Mouse (Mus musculus) c-Kit-negative CD71-positive TER-119-positive erythroid progenitor cells, embryonic 14.5 days (primary cell): ENCODE data around the gene Rpn2.

Source experiments
- DNase-seq: peaks from one replicate; pipeline ENCODE4 v3.0.0-alpha.2; 2013; ENCODE audit warnings: low read depth, low spot score

Rpn2 gene

DNA sequence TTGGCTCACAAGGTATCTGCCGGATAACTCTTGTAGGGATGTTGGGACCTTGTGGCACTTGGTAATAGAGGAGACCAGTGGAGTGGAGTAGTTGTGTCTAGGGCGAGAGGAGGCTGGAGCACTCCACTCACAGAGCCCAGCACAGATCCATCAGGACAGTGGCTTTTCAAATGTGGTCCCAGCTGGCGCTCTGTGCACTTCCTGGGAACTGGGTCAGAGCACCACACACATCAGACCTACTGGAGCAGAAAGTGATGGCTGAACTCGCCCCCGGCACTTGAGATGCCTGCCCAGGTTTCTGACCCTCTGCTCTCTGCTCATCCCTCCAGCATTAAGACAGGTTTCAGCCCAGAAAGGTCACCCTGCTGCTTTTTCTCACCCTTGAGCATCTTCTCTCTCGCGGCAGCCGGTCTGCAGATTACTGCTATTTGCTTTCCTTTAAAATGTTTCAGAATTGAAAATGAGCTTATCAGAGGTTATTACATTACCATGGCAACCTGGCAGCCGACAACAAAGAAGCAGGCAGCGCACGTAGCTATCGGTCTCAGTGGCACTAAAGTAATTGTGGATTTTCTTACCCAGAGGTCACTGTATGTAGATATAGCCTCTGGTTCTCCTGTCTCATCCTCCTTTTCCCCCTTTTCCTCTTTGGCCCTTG, 70.4 kb downstream of the Rpn2 start:
- no peak for DNase-seq

DNA sequence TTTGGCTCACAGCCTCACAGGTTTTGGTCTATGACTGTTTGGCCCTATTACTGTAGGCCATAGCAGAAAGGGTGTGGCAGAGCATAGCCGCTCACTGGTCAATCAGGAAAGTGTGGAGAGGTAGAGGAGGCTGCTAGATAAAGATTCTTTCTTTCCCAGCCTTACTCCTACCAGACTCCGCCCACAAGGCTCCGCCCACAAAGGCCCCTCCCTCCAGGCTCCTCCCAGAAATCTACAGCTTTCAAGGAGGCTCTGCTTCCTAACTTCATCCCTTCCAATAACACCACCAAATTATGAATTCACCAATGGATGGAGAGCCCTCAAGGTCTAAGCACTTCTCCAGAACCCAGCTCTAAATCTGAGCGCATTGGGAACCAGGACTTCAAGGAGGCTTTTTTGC, 74.4 kb downstream of the Rpn2 start:
- DNase-seq: no peak

- DNase-seq: no peak
Observed at GRCm38 (mm10) chr2:157354106-157354505, 75.3 kb downstream of the Rpn2 start.

DNA sequence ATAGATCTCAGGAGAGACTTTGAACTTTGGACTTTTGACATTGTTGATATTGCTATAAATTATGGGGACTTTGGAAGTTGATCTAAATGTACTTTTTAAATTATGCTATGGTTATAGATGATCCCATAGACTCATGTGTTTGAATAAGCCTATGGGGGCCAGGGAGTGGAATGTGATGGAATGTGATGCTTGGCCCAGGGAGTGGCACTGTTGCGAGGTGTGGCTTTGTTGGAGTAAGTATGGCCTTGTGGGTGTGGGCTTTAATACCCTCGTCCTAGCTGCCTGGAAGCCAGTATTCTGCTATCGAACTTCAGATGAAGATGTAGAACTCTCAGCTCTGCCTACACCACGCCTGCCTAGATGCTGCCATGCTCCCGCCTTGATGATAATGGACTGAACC, 81.2 kb downstream of the Rpn2 start:
- DNase-seq: no peak

DNA sequence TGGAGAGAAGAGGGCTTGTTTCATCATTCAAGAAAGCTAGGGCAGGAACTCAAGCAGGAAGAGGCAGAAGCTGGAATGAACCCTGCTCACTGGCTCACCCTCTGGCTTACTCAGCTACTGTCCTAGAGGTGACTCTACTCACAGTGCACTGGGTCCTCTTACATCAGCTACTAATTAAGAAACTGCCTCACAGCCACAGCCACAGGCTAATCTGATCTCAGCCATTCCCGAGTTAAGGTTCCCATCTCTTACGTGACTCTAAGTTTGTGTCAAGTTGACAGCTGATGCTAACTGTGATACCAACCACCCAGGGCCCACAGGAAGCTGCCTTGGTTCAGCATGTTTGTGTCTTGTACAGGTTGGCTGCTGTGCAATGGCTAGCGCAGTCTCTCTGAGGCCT, 84.2 kb downstream of the Rpn2 start:
- DNase-seq: no peak

DNA sequence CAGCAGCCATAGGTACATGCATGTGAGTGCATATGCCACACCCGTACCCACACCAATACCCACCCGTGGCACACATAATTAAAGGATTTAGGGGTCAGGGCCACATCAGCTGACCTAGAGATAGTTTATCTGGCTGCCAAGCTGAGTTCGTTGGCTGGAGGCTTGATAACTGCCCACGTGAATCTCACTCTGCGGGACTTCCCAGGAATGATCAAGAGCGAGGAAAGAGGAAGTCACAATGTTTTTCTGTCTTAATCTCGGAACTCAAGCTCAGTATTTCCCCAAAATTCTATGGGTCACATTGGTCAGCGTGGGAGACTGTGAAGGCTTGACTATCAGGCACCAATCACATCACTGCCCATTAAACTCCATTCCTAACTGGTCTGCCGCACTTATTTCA, 87.9 kb downstream of the Rpn2 start:
- DNase-seq: no peak

GRCm38 (mm10) chr2:157367184-157367893, 88.5 kb downstream of the Rpn2 start, which contains the start of gene Manbal:
Gene Manbal, plus strand, starts transcription at chr2:157367594.
- peak; percentile 91 for DNase-seq

DNA sequence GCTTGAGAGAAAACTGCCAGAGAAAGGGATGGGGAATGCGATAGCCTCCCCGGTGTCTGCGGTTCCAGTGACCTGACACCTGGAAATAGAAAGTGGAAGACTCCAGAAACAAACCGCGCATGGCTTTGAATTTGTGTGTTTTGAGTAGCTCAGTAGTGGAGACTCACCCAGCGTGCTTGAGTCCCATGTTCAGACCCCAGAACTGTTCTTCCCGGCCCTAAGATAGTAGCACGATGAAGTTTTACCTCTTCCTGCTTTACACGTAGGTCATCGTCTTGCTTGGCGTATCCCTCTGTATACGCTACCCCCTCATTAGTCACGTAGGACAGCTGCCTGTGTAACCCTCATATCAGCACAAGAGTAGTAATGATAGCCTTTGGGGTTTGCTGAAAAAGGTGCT, 89.2 kb downstream of the Rpn2 start:
- DNase-seq: no peak

- DNase-seq: no peak
Observed at GRCm38 (mm10) chr2:157371696-157372095, 92.9 kb downstream of the Rpn2 start.

DNA sequence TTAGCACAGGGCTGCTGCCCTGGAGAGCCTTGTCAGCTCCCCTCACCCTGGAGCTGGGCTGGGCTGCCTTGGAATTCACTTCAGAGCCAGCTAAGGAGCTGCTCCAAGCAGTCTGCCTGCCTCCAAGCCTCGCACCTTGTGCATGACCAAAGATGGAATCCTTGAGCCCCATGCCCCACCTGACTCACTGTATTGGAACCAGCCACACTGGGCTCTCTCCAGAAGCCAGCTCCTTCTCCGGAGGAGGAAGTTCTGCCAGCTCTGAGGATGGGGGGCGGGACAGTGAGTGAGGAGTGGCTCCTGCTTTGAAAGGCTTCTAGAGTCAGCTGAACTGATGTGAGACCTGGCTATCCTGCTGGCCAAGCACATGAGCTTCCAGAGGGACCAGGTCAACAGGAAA, 94.9 kb downstream of the Rpn2 start:
- no peak for DNase-seq

DNA sequence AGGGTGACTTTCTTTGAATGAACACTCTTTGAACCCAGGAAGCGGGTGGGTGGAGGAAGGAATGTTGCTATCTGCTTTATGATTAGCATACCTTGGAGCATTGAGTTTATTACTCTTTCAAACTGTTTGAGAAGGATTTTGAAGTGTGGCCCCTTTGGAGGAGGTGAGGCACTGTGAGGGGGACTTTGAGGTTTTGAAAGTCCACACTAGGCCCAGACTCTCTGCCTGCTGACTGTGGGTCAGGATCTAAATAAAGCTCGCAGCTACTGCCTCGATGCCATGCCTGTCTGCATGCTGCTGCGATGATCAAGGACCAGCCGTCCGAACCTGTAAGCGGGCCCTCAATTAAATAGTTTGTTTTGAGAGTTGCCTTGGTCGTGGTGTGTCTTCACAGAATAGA, 96.2 kb downstream of the Rpn2 start:
- no peak for DNase-seq
